Mouse (Mus musculus) layer of hippocampus, adult 8-10 months (tissue): Measurements from ENCODE around the gene Slc7a6. TPM values are rescaled to one million over a fixed set of nuclear protein-coding genes. Genes with fewer than 3 reads are reported as not detected.

Source experiments
- DNase-seq, 2 experiments: peaks; one replicate each; pipeline ENCODE4 v3.0.0; 2022; ENCODE audit warnings: low spot score in 2 of 2
- total RNA-seq, 4 experiments: library from RNA; stranded (reverse); gene quantifications; 2 replicates each; pipeline ENCODE4 v1.2.4; 2022

The Slc7a6 gene
- total RNA-seq, 4 experiments from 2014 or later, result 22.3 to 31.9 (median 27.5) TPM

DNA sequence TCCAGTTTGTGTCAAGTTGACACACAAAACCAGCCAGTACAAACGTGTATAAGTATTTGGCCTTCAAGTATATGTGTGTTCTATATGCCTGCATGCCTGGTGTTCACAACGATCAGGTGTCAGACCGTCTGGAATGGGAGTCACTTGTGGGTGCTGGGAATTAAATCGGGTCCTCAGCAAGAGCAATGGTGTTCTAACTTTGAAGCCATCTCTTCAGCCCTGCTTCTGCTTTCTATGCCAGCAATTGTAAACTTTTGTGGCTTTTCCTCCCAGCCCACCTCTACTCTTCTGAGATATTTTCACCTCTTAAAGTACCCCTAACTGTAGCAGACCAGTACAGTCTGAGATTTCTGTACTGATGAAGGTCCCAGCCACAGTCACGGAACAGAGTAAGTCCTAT, 28.5 kb upstream of the Slc7a6 start:
- DNase-seq, result no peak

DNA sequence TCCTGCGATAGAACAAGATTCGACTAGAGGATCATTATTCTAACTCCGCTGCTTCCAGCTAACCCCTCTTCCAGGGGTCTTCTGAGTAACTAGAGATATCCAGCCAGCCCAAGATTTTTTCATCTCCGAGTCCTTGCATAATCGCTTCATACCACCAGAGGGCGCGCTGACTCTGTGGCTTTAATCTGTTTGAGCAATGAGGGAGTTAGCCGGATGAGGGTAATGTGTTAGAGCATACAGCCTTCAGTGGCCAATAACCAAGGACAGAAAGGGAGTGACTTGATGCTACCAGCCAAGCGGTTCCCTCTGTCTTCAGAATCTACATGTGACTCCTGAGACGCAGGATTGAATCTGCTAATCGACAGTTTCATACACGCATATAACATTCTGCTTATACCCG, 27.9 kb upstream of the Slc7a6 start:
- peak; percentile 50 to 86 for DNase-seq

DNA sequence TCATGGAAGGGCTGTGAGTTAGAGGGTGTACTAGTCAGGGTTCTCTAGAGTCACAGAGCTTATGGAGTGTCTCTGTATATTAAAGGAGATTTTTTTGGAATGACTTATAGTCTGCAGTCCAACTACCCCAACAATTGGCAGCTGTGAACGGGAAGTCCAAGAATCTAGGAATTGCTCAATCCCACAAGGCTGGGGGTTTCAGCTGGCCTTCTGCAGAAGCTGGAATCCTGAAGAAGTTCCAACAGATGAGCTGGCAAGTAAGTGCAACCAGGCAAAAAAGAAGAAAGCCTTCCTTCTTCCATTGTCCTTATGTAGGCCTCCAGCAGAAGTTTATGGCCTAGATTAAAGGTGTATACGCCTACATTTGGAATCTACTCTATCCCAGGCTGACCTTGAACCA, 23.3 kb upstream of the Slc7a6 start:
- DNase-seq, result no peak

DNA sequence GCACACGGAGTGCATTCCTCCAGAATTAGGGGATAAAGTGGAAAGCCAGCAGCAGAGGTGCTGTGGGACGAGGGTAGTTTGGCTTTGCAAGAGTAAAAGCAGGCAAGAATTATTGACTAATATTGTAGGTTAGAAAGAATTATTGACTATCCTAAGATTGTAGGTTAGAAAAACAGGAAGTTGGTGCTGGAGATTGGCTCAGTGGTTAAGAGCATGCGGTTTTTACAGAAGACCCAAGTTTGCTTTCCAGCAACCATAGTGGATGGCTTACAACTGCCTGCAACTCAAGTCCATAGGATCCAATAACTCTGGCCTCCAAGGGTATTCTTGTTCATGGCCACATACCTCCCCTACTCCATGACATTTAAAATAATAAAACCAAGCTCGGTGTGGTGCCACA, 22.6 kb upstream of the Slc7a6 start:
- no peak for DNase-seq

DNA sequence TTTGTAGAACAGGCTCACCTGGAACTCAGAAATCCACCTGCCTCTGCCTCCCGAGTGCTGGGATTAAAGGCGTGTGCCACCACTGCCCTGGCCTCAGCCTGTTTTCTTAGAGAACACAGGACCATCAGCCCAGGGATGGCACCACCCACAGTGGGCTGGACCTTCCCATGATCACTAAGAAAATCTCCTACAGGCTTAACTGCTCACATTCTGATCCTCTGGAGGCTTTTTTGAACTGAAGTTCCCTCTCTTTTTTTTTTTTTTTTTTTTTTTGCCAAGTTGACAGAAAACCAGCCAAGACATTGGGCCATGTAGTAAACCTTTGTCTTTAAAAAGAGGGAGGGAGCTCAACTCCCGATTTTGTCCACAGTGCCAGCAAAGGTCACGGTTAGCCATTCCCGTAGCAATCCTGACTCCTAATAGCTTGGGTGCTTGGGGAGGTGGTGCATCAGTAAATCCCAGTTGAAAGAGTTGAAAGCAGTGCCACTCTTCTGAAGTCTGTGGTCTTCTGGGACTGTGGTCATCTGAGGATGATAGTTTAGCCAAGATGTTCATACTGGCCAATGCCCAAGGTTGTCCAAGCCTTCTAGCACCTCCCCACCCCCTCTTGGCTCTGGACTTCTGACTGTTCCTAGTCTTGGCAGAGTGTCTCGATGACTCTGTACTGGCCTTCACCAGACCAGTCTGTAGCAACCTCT, 20.6 kb upstream of the Slc7a6 start:
- DNase-seq, result no peak

DNA sequence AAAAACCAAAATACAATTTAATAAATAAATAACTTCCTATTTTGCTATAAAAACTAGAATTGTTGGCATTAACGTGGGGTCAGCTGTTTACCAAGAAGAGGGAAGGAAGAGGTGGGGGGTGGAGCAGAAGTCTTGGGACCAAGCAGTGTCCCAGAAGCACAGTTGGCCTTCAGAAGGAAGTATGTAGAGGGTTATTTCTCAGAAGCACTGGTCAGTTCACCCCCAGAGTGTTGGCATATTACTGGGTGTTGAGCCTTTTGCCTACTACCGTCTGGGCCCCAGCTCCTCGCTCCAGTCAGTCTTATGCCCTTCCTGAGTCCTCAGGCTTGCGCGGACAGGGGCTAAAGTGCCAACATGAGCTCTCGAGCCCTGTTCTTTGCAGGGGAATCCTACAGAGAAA, 19.6 kb upstream of the Slc7a6 start:
- DNase-seq, result no peak

DNA sequence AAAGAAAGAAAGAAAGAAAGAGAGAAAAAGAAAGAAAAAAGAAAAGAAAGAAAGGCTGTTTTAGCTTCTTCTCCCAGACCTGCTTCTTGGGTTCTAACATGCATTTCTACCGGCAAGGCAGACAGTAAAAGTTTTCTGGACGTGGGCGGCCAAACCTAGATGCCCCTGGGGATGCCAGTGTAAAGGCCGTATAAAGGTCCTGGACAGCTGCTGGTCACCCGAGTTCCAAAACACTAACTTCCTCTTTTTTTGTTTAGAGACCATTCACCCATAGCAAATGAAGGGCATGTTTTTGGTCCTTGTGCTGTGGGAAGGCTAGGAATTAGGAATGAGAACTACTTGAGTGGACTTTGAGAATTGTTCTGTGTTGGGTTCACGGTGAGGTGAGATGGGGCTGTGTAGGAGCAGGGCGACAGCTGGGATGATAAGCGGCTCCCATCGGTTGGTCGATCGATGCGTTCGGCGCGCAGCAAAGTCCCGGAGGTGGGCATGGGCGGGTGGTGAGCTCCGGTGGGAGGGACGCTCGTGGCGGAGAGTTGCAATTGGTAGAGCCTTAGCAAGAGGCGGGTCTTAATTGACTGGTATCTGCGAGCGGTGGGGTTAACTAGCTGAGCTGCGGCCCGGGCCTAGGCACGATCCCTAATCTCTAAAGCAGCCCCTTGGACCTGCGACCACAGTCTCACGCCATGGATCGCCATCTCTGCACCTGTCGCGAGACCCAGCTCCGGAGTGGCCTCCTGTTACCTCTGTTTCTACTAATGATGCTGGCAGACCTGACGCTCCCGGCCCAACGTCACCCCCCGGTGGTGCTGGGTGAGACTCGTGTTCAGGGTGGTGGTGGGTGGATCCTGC, 18.6 kb upstream of the Slc7a6 start, which contains the start of gene Pla2g15:
TSS of gene Pla2g15 (plus strand) at position 599 of the 852 bp plus-strand sequence.
- peak; percentile 91 to 93 for DNase-seq

DNA sequence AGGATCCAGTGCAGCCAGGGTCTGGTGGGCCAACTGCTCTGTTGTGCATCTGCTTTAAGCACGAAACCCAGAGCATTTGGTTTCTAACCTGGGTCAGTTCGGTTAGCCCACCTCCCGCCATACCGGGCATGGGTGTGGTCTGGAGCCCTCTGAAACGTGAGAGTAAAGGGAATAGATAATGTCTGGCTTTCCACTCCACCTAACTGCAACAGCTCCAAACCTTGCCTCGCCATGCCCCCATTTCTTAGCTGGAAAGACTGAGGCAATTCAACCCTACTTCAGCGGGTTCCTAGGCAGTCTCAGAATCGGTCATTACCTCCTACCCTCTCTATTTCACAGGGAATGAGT, 18.0 kb upstream of the Slc7a6 start:
- no peak for DNase-seq

DNA sequence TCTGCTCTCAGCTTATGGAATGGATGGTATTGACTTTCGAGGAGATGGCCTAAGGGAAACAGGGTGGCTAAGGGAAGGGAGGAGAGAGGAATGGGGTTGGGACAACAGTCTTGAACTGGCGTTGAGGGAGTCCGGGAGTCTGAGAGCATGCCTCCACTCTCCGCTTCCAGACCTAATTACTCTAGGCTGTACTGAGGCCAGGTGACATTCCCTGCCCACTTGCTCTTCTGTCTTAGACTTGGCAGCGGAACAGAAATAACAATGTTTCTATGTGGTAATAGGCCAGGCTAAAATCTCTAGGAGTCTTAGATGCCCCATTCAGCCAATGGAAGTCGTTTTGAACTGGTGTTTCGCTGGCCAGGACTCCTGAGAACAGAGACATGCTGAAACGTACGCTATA, 17.6 kb upstream of the Slc7a6 start:
- no peak for DNase-seq

DNA sequence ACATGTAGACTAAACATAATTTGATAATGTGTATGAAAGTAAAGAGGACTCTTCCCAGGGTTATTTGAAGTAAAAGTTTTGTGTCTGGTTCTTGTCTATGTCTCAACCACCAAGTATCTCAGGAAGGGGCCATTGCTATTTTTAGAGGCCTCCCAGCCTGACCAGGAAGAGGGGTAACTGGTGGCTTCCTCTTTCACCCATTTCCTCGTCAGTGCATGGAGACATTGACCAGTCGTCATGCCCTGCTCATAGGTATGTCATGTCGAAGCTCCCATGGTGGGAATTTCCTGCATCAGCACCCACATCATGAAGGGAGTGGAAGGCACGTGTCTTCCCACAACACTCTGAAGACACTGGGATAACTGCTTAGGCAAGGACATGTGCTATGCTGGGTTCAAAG, 15.8 kb upstream of the Slc7a6 start:
- no peak for DNase-seq

DNA sequence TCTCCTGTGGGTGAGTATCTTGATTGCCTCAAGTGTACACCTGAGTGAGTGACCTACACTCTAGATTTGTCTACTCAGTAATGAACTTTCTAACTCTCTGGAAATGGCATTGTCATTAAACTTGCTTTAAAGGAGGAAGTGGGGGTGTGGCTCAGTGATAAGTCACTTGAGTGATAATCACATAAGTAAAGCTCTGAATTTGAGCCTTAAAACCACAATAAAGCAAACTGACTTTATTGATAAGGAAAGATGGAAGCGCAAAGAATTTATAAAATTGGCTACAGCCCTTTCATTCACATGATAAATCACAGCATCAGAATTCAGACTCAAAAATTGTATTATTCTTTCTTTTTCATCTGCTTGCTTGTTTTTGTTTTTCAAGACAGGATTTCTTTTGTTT, 11.2 kb upstream of the Slc7a6 start:
- DNase-seq, result no peak

DNA sequence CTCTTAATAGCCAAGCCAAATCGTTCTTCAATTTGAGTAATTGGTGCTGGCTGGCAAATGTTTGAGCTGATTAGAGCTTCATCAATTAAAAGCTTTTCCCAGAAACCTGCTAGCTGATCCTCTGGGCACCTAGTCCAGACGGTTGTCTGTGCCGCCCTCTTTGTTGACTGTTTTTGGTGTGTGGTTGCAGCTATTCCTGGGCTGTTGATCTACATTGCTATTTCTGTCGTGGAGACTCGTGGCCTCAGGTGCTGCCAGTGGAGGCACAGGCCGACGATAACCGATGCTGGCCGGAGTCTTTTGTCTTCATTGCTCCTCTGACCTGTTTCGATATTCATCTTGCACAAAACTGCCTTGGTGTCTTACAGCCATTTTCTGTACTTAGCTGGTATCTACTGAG, 10.3 kb upstream of the Slc7a6 start:
- DNase-seq, result no peak

DNA sequence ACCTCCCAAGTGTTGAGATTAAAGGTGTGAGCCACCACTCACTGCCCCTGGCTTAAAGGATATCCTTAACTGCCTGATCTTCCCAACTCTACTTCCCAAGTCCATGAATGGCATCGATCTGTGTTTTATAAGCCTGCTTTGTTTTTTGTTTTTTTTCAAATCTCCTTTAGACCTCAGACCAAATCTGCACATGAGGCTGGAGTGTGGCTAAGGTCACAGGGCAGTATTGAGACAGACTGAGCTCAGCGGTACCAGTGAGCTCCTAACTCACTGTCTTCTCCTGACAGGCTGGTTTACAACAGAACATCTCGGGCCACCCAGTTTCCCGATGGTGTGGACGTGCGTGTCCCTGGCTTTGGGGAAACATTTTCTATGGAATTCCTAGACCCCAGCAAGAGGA, 8.8 kb upstream of the Slc7a6 start:
- no peak for DNase-seq

DNA sequence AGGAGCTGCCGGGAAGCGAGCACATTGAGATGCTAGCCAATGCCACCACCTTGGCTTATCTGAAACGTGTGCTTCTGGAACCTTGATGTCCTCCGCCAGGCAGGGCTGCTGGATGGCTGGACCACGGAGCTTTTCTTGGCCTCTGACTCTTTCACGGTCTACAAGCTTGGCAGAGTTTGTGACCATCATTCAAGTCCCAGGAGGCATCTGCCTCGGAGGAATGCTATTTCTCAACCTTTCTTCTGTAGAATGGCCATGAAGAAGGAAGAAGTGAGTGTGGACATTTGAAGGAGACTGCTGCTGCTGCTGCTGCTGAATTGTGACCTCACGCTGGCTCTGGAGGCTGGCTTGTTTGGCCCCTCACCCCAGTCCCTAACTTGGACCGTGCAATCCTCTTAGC, 5.4 kb upstream of the Slc7a6 start:
- DNase-seq, result no peak

DNA sequence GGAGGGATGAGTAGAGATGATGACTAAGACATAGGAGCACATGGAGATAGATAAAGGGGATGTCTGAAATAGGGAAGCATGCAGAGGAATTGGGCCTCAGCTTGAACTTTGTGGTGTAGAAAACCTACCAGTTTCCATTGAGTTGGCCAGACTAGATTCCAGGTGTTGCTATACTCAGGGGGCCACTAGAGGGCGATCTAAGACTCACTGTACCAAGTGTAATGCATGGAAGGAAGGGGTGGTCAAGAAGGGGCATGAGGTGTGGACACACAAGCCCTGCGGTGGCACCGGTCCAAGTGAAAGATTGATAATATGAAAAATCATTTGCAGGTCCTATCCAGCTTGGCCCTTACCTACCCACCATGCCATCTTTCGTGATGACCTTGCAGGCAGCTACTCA, 3.2 kb upstream of the Slc7a6 start:
- peak; percentile 50 to 77 for DNase-seq

DNA sequence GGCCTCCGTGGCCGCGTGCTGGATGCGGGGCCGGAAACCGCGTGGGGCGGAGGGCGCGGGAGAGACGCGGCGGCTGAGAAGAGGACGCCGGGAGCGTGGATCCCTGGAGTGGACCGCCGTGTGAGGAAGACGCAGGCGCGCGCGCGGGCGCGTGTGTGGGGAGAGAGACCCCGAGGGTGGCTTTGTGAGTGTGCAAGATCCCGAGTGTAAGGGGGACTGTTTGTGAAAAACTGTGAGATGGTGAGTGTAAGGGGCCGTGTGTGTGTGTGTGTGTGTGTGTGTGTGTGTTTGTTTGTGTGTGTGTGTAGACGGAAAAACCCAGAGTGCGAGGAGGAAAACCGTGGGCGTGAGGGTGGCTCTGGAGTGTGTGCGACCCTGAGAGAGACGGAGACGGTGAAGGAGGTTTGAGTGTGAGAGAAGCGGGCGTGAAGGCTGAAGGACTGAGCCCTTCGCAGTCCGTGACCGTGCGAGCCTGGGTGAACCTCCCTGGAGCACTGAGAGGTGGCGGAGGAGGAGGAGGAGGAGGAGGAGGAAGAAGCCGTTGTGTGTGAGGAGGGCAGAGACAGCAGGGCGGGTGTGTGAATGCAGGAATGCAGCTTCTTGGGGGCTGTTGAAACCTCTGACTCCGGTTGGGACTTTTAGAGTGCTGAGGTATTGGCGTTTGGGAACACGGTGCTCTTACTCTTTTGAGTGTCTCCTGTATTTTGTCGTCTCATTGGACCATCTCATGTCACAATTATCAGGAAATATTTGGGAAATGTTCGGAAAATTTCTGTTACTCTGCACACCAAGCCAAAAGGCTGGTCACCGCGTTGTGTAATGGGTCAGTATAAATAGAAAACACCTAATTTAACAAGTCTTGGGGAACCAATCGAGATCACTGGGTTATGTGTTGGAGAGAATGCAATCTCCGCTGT, 618 bp downstream of the Slc7a6 start:
- DNase-seq, result peak in 1 of 2 experiments; percentile 75

DNA sequence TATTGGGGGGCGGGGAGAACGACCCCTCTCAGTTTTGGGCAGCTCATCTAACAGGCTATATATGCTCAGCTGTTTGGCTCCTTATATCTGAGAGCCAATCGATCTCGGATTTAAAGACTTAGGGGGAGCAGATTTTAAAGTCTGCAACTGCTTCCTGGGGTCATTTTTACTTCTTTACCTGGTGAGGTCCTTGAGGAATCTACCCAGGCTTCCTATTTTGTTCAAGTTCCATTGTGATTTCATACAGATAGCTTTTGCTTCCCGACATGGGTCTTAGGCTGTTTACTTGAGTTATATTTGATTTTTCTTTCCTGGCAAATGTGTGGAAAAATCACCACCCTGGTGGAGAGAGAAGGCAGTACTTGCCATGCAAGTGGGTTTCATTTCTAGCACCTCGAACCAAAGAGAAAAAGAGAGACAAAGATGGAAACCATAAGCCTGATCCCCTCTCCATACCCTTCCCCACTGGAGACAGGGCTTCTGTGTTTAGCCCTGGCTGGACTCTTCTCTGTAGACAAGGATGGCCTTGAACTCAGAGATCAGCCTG, 1.4 kb downstream of the Slc7a6 start:
- no peak for DNase-seq

DNA sequence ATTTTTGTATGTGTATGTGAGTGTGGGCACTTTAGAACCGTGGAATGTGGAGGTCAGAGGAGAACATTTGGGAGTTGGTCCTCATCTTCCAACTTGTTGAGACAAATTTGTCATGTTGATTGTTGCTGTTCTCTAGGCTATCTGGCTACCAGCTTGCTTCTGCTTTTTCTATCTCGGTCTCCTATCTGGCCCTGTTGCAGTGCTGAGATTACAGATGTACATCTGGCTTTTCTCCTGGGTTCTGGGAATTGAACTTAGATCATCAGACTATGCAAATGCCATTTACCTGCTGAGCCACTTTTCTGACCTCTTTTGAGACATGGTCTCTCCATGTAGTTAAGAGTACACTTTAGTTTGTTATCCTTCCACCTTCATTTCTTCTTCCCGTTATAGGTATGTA, 4.9 kb downstream of the Slc7a6 start:
- DNase-seq, result no peak

DNA sequence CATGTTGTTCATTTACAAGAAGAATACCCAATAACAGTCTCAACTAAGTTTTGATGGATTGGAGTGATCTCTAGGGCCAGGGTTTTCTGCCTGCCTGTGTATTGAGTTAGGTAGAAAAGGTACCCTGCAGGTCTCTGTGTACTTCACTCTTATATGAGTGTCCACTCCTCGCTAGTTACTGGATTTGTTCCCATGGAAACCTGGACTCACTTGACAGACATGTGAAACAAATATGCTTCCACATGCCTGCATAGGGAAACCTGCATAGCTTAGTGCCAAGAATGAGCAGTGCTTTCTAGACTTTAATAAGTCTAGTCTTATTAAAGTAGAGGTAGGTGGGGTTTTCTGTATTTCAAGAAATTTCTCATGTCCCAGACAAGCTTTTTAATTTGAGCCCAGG, 8.2 kb downstream of the Slc7a6 start:
- no peak for DNase-seq

DNA sequence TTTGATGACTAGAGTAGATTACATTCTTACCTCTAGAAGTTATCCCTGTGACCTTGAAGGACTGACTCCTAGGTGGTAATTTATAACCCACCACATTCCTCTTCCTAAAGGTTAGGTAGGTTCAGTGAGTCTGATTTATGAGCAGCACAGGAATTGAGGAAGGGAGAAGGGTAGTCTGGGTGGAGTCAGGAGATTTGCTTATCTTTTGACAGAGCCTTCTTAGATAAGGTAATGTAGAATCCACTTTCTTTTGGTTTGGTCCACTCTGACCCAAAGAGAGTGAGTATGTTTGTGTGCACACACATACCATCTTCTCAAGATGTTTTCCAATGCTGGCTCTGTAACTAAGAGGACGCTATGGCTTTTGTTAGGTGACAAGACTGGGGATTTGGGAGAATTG, 8.9 kb downstream of the Slc7a6 start:
- DNase-seq, result no peak

DNA sequence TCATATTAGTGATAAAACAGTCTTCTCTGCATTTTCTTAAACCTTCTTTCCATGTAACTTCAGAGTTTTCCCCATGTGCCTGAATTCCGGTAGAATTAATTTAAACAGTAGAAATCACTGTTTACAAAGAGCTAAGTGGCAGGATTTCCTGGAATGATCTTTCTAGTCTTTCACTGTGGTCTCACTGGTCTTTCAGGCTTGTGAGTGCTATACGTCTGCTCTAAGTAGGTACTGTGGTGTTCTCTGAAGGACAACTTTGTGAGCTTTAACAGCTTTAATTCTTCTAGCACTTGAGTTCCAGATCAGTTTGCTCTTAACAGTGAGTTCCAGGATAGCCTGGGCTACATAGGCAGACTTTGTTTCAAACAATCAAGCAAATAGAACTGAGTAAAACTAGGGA, 9.8 kb downstream of the Slc7a6 start:
- DNase-seq, result no peak
